Mouse (Mus musculus) liver, embryonic 12.5 days (tissue): ENCODE data around the gene Adamts5. TPM values are rescaled to one million over a fixed set of nuclear protein-coding genes. Genes with fewer than 3 reads are reported as not detected.

ENCODE experiments used
- ATAC-seq: fragments of 200-750 bp; cut with Nextera tagmentation; 2 replicates; pipeline ENCODE4 v1.8.0; 2017; ENCODE audit warnings: moderate number of reproducible peaks, mild to moderate bottlenecking, moderate library complexity
- H3K27ac ChIP-seq: fragments of 300-500 bp; sonication (generic); 2 replicates; pipeline ENCODE4 v1.5.1; 2016; ENCODE audit warnings: mild to moderate bottlenecking
- H3K27me3 ChIP-seq: fragments of 300-500 bp; sonication (generic); replicated peaks from 2 replicates; pipeline ENCODE4 v1.6.1; 2016; ENCODE audit warnings: mild to moderate bottlenecking, moderate library complexity
- H3K36me3 ChIP-seq: fragments of 300-500 bp; sonication (generic); 2 replicates; pipeline ENCODE4 v1.6.1; 2016; ENCODE audit warnings: mild to moderate bottlenecking, moderate library complexity
- H3K4me1 ChIP-seq: fragments of 300-500 bp; sonication (generic); 2 replicates; pipeline ENCODE4 v1.6.1; 2016
- H3K4me2 ChIP-seq: fragments of 300-500 bp; sonication (generic); 2 replicates; pipeline ENCODE4 v1.6.1; 2016; ENCODE audit warnings: mild to moderate bottlenecking, moderate library complexity
- H3K4me3 ChIP-seq: fragments of 300-500 bp; sonication (generic); 2 replicates; pipeline ENCODE4 v1.5.1; 2016; ENCODE audit warnings: mild to moderate bottlenecking, moderate library complexity
- H3K9ac ChIP-seq: fragments of 300-500 bp; sonication (generic); 2 replicates; pipeline ENCODE4 v1.6.1; 2016; ENCODE audit warnings: mild to moderate bottlenecking, moderate library complexity
- H3K9me3 ChIP-seq: fragments of 300-500 bp; sonication (generic); replicated peaks from 2 replicates; pipeline ENCODE4 v1.6.1; 2016; ENCODE audit warnings: mild to moderate bottlenecking, moderate library complexity
- WGBS: fragments of 180-500 bp; shearing (Covaris S2); methylation state at CpG from one replicate; pipeline ENCODE4 v1.1.7; 2016; ENCODE audit not compliant: insufficient replicate concordance; 5-methylcytosine and 5-hydroxymethylcytosine counted together
- polyA plus RNA-seq: library from polyadenylated mRNA; unstranded; fragments of >200 nt; fragmentation: Nextera tagmentation; extraction: Ambion mirVana; gene quantifications from 2 replicates; pipeline ENCODE4 v1.2.1, GENCODE M21; 2016

The Adamts5 gene
- polyA plus RNA-seq = 0.49 and 0.61 TPM in 2 replicates

GRCm38 (mm10) chr16:85901581-85901910, at the start of gene Adamts5:
TSS of gene Adamts5 (minus strand) at chr16:85901828.
- Histone ChIP-seq H3K9me3 (no peaks in the 10 kb centered on the region), H3K27ac (no peak within 1 kb of the TSS), H3K27me3 (peaks cover 49% of the 10 kb centered on the region), H3K36me3 (no peaks in the 10 kb centered on the region), H3K9ac (no peak within 1 kb of the TSS), H3K4me1 (peaks cover 12% of the 10 kb centered on the region; the same call in 1 of the 2 replicates), H3K4me3 (peak within 1 kb of the TSS; percentile 50), H3K4me2 (peak within 1 kb of the TSS; percentile 60)
- no peak for ATAC-seq
- 6% methylated on average over 13 of the region's 13 CpGs for WGBS

GRCm38 (mm10) chr16:85950356-85950755, 48.7 kb upstream of the Adamts5 start:
- 60% methylated on average over 2 of the region's 2 CpGs for WGBS
- Histone ChIP-seq H3K4me1 (no peaks in the 10 kb centered on the region), H3K27ac (no peak overlapping the region), H3K4me2 (no peak overlapping the region), H3K27me3 (no peaks in the 10 kb centered on the region), H3K9me3 (no peaks in the 10 kb centered on the region), H3K4me3 (no peak overlapping the region), H3K9ac (no peak overlapping the region), H3K36me3 (no peaks in the 10 kb centered on the region)
- ATAC-seq = no peak

GRCm38 (mm10) chr16:85926004-85926403, 24.4 kb upstream of the Adamts5 start:
- no peak overlapping the region for H3K9ac ChIP-seq
- 85% methylated on average over 5 of the region's 5 CpGs for WGBS
- no peaks in the 10 kb centered on the region for H3K9me3 ChIP-seq
- no peak for ATAC-seq
- no peak overlapping the region for H3K27ac ChIP-seq
- no peaks in the 10 kb centered on the region for H3K36me3 ChIP-seq
- no peaks in the 10 kb centered on the region for H3K4me1 ChIP-seq
- H3K4me2 ChIP-seq = no peak overlapping the region
- no peaks in the 10 kb centered on the region for H3K27me3 ChIP-seq
- no peak overlapping the region for H3K4me3 ChIP-seq

- H3K27me3 ChIP-seq = no peaks in the 10 kb centered on the region
- no peak overlapping the region for H3K4me2 ChIP-seq
- no peak overlapping the region for H3K4me3 ChIP-seq
- ATAC-seq = no peak
- H3K9ac ChIP-seq = no peak overlapping the region
- H3K27ac ChIP-seq = no peak overlapping the region
- 0 out of 2 replicates have a peak, but pooled peaks cover 3% of the 10 kb centered on the region for H3K9me3 ChIP-seq
- 48% methylated on average over 1 of the region's 1 CpGs for WGBS
- H3K4me1 ChIP-seq = no peaks in the 10 kb centered on the region
- H3K36me3 ChIP-seq = no peaks in the 10 kb centered on the region
Measured at GRCm38 (mm10) chr16:85922454-85922853, 20.8 kb upstream of the Adamts5 start.

- no peak overlapping the region for H3K4me2 ChIP-seq
- no peak for ATAC-seq
- WGBS = 64% methylated on average over 4 of the region's 4 CpGs
Measured at GRCm38 (mm10) chr16:85920122-85920521, 18.5 kb upstream of the Adamts5 start.

GRCm38 (mm10) chr16:85900702-85901580, 687 bp downstream of the Adamts5 start:
- H3K36me3 ChIP-seq = no peaks in the 10 kb centered on the region
- peak overlapping the region; percentile 50 for H3K4me3 ChIP-seq
- H3K4me1 ChIP-seq = peaks cover 12% of the 10 kb centered on the region; the same call in 1 of the 2 replicates
- H3K9ac ChIP-seq = no peak overlapping the region
- peak overlapping the region; percentile 60 for H3K4me2 ChIP-seq
- H3K27me3 ChIP-seq = peaks cover 49% of the 10 kb centered on the region
- no peak; the same call in 1 of the 2 replicates for ATAC-seq
- no peak overlapping the region for H3K27ac ChIP-seq
- H3K9me3 ChIP-seq = no peaks in the 10 kb centered on the region
- WGBS = under 1% methylated on average over 51 of the region's 51 CpGs

More at GRCm38 (mm10) chr16:85920122-85920521, 18.5 kb upstream of the Adamts5 start:
- Histone ChIP-seq H3K9ac (no peak overlapping the region), H3K36me3 (no peaks in the 10 kb centered on the region), H3K4me1 (no peaks in the 10 kb centered on the region), H3K27me3 (no peaks in the 10 kb centered on the region), H3K4me3 (no peak overlapping the region), H3K9me3 (0 out of 2 replicates have a peak, but pooled peaks cover 3% of the 10 kb centered on the region), H3K27ac (no peak overlapping the region)

- Histone ChIP-seq H3K9ac (no peak overlapping the region), H3K27ac (no peak overlapping the region), H3K27me3 (peaks cover 49% of the 10 kb centered on the region), H3K4me2 (peak overlapping the region; percentile 60), H3K36me3 (no peaks in the 10 kb centered on the region), H3K4me3 (peak overlapping the region; percentile 50), H3K4me1 (peaks cover 12% of the 10 kb centered on the region; the same call in 1 of the 2 replicates), H3K9me3 (no peaks in the 10 kb centered on the region)
- no peak for ATAC-seq
- WGBS = 2% methylated on average over 45 of the region's 45 CpGs
Measured at GRCm38 (mm10) chr16:85899790-85900587, 1.6 kb downstream of the Adamts5 start.

- Histone ChIP-seq H3K9me3 (no peaks in the 10 kb centered on the region), H3K9ac (no peak overlapping the region), H3K36me3 (no peaks in the 10 kb centered on the region), H3K27me3 (peaks cover 49% of the 10 kb centered on the region), H3K4me1 (peaks cover 12% of the 10 kb centered on the region; the same call in 1 of the 2 replicates), H3K27ac (no peak overlapping the region), H3K4me3 (peak overlapping the region; percentile 50), H3K4me2 (peak overlapping the region; percentile 60)
- 19% methylated on average over 25 of the region's 25 CpGs for WGBS
- ATAC-seq = no peak
Measured at GRCm38 (mm10) chr16:85899301-85899721, 2.3 kb downstream of the Adamts5 start.

- H3K27ac ChIP-seq = no peak overlapping the region
- H3K4me1 ChIP-seq = peaks cover 12% of the 10 kb centered on the region; the same call in 1 of the 2 replicates
- peaks cover 49% of the 10 kb centered on the region for H3K27me3 ChIP-seq
- H3K4me3 ChIP-seq = no peak overlapping the region
- H3K36me3 ChIP-seq = no peaks in the 10 kb centered on the region
- no peak for ATAC-seq
- no peak overlapping the region for H3K4me2 ChIP-seq
- 73% methylated on average over 10 of the region's 10 CpGs for WGBS
- H3K9ac ChIP-seq = no peak overlapping the region
- H3K9me3 ChIP-seq = no peaks in the 10 kb centered on the region
Measured at GRCm38 (mm10) chr16:85898816-85899215, 2.8 kb downstream of the Adamts5 start.

GRCm38 (mm10) chr16:85898391-85898790, 3.2 kb downstream of the Adamts5 start:
- 49% methylated on average over 4 of the region's 4 CpGs for WGBS
- Histone ChIP-seq H3K27me3 (peaks cover 49% of the 10 kb centered on the region), H3K36me3 (no peaks in the 10 kb centered on the region), H3K9me3 (no peaks in the 10 kb centered on the region), H3K27ac (no peak overlapping the region), H3K4me2 (no peak overlapping the region), H3K4me3 (no peak overlapping the region), H3K9ac (no peak overlapping the region), H3K4me1 (peaks cover 12% of the 10 kb centered on the region; the same call in 1 of the 2 replicates)
- no peak for ATAC-seq

GRCm38 (mm10) chr16:85897854-85898253, 3.8 kb downstream of the Adamts5 start:
- H3K4me3 ChIP-seq = no peak overlapping the region
- no peak overlapping the region for H3K9ac ChIP-seq
- H3K4me1 ChIP-seq = peaks cover 12% of the 10 kb centered on the region; the same call in 1 of the 2 replicates
- no peak for ATAC-seq
- 61% methylated on average over 3 of the region's 3 CpGs for WGBS
- no peak overlapping the region for H3K27ac ChIP-seq
- peaks cover 49% of the 10 kb centered on the region for H3K27me3 ChIP-seq
- H3K36me3 ChIP-seq = no peaks in the 10 kb centered on the region
- no peak overlapping the region for H3K4me2 ChIP-seq
- H3K9me3 ChIP-seq = no peaks in the 10 kb centered on the region

GRCm38 (mm10) chr16:85895948-85896347, 5.7 kb downstream of the Adamts5 start:
- H3K36me3 ChIP-seq = no peaks in the 10 kb centered on the region
- H3K4me3 ChIP-seq = no peak overlapping the region
- WGBS = 64% methylated on average over 4 of the region's 4 CpGs
- H3K9ac ChIP-seq = no peak overlapping the region
- H3K9me3 ChIP-seq = no peaks in the 10 kb centered on the region
- no peak overlapping the region for H3K27ac ChIP-seq
- H3K4me1 ChIP-seq = peaks cover 12% of the 10 kb centered on the region; the same call in 1 of the 2 replicates
- no peak overlapping the region for H3K4me2 ChIP-seq
- ATAC-seq = no peak
- H3K27me3 ChIP-seq = peaks cover 31% of the 10 kb centered on the region
